Mouse (Mus musculus): ENCODE data around the gene Tinag. TPM values are rescaled to one million over a fixed set of nuclear protein-coding genes. Genes with fewer than 3 reads are reported as not detected.
"Not testable (repeated sequence)": the region's sequence is repeated elsewhere in the genome, so short reads cannot be mapped to it uniquely, and the experiment has no call there.

Gene Tinag
- polyA plus RNA-seq (2015; fragmentation: Nextera tagmentation; extraction: Ambion mirVana): 13.5 and 13.8 TPM in 2 replicates

- Histone ChIP-seq H3K27me3 (no peaks in the 10 kb centered on the region), H3K4me1 (0 out of 2 replicates have a peak, but pooled peaks cover 4% of the 10 kb centered on the region), H3K4me3 (replicated peaks) (peak within 1 kb of the TSS; percentile 17; the same call in 1 of the 2 replicates), H3K9ac (no peak within 1 kb of the TSS), H3K9me3 (replicated peaks) (no peaks in the 10 kb centered on the region), H3K4me2 (0 out of 2 replicates have a peak within 1 kb of the TSS, but pooled peaks have one; percentile 21), H3K27ac (peak within 1 kb of the TSS; percentile 91), H3K36me3 (no peaks in the 10 kb centered on the region)
- WGBS: 45% methylated on average over 2 of the region's 2 CpGs
- no peak for ATAC-seq (replicated peaks; ENCODE audit: low FRiP score)
Observed at GRCm38 (mm10) chr9:77045585-77045984, at the start of gene Tinag. Tinag (minus strand) TSS chr9:77045794.

- H3K4me3 ChIP-seq (replicated peaks); H3K9me3 ChIP-seq (replicated peaks); H3K4me1 ChIP-seq; H3K36me3 ChIP-seq; H3K9ac ChIP-seq; ATAC-seq (replicated peaks; ENCODE audit: low FRiP score); H3K4me2 ChIP-seq; H3K27ac ChIP-seq; H3K27me3 ChIP-seq: not testable (repeated sequence)
- 69% methylated on average over 1 of the region's 1 CpGs for WGBS
Observed at GRCm38 (mm10) chr9:77083221-77083620, 37.6 kb upstream of the Tinag start.

- H3K27ac ChIP-seq: no peak overlapping the region
- no peak overlapping the region for H3K4me2 ChIP-seq
- H3K36me3 ChIP-seq: no peaks in the 10 kb centered on the region
- ATAC-seq (replicated peaks; ENCODE audit: low FRiP score): no peak
- no peaks in the 10 kb centered on the region for H3K9me3 ChIP-seq (replicated peaks)
- 85% methylated on average over 2 of the region's 2 CpGs for WGBS
- H3K4me3 ChIP-seq (replicated peaks): no peak overlapping the region
- no peak overlapping the region for H3K9ac ChIP-seq
- no peaks in the 10 kb centered on the region for H3K27me3 ChIP-seq
- no peaks in the 10 kb centered on the region for H3K4me1 ChIP-seq
Observed at GRCm38 (mm10) chr9:77071676-77072075, 26.1 kb upstream of the Tinag start.

- no peak overlapping the region for H3K9ac ChIP-seq
- no peak overlapping the region for H3K4me2 ChIP-seq
- H3K27ac ChIP-seq: no peak overlapping the region
- 64% methylated on average over 4 of the region's 4 CpGs for WGBS
- no peaks in the 10 kb centered on the region for H3K36me3 ChIP-seq
- no peaks in the 10 kb centered on the region for H3K9me3 ChIP-seq (replicated peaks)
- H3K27me3 ChIP-seq: no peaks in the 10 kb centered on the region
- H3K4me3 ChIP-seq (replicated peaks): no peak overlapping the region
- no peak for ATAC-seq (replicated peaks; ENCODE audit: low FRiP score)
- H3K4me1 ChIP-seq: no peaks in the 10 kb centered on the region
Observed at GRCm38 (mm10) chr9:77056611-77057010, 11.0 kb upstream of the Tinag start.

- 81% methylated on average over 9 of the region's 9 CpGs for WGBS
- no peak overlapping the region for H3K4me3 ChIP-seq (replicated peaks)
Observed at GRCm38 (mm10) chr9:77054426-77055193, 9.0 kb upstream of the Tinag start.

GRCm38 (mm10) chr9:77051406-77051805 lies 5.8 kb upstream of the Tinag start:
- ATAC-seq (replicated peaks; ENCODE audit: low FRiP score): no peak
- H3K36me3 ChIP-seq: no peaks in the 10 kb centered on the region
- no peaks in the 10 kb centered on the region for H3K9me3 ChIP-seq (replicated peaks)
- H3K27ac ChIP-seq: no peak overlapping the region
- WGBS: 76% methylated on average over 2 of the region's 2 CpGs
- no peak overlapping the region for H3K4me2 ChIP-seq
- H3K4me1 ChIP-seq: no peaks in the 10 kb centered on the region
- H3K4me3 ChIP-seq (replicated peaks): no peak overlapping the region
- H3K27me3 ChIP-seq: no peaks in the 10 kb centered on the region
- H3K9ac ChIP-seq: no peak overlapping the region

More at GRCm38 (mm10) chr9:77054426-77055193, 9.0 kb upstream of the Tinag start:
- Histone ChIP-seq H3K4me1 (no peaks in the 10 kb centered on the region), H3K4me2 (no peak overlapping the region), H3K9ac (no peak overlapping the region), H3K9me3 (replicated peaks) (no peaks in the 10 kb centered on the region), H3K27me3 (no peaks in the 10 kb centered on the region), H3K27ac (no peak overlapping the region), H3K36me3 (no peaks in the 10 kb centered on the region)
- ATAC-seq (replicated peaks; ENCODE audit: low FRiP score): no peak

- H3K4me3 ChIP-seq (replicated peaks): no peak overlapping the region
- 80% methylated on average over 2 of the region's 2 CpGs for WGBS
- H3K9ac ChIP-seq: no peak overlapping the region
- H3K9me3 ChIP-seq (replicated peaks): no peaks in the 10 kb centered on the region
- no peak overlapping the region for H3K4me2 ChIP-seq
- H3K27me3 ChIP-seq: no peaks in the 10 kb centered on the region
- ATAC-seq (replicated peaks; ENCODE audit: low FRiP score): no peak
- H3K27ac ChIP-seq: no peak overlapping the region
- no peaks in the 10 kb centered on the region for H3K36me3 ChIP-seq
- H3K4me1 ChIP-seq: 0 out of 2 replicates have a peak, but pooled peaks cover 4% of the 10 kb centered on the region
Observed at GRCm38 (mm10) chr9:77049669-77050068, 4.1 kb upstream of the Tinag start.

- no peaks in the 10 kb centered on the region for H3K36me3 ChIP-seq
- H3K9me3 ChIP-seq (replicated peaks): no peaks in the 10 kb centered on the region
- 0 out of 2 replicates have a peak, but pooled peaks cover 4% of the 10 kb centered on the region for H3K4me1 ChIP-seq
- WGBS: 53% methylated on average over 5 of the region's 5 CpGs
- no peak overlapping the region for H3K4me3 ChIP-seq (replicated peaks)
- H3K27me3 ChIP-seq: no peaks in the 10 kb centered on the region
- H3K4me2 ChIP-seq: no peak overlapping the region
- no peak overlapping the region for H3K9ac ChIP-seq
- H3K27ac ChIP-seq: peak overlapping the region; percentile 91
- ATAC-seq (replicated peaks; ENCODE audit: low FRiP score): peak; percentile 91
Observed at GRCm38 (mm10) chr9:77046067-77046715, 597 bp upstream of the Tinag start.

GRCm38 (mm10) chr9:77035361-77035760 lies 10.2 kb downstream of the Tinag start:
- no peak for ATAC-seq (replicated peaks; ENCODE audit: low FRiP score)
- Histone ChIP-seq H3K36me3 (no peaks in the 10 kb centered on the region), H3K4me2 (no peak overlapping the region), H3K9me3 (replicated peaks) (no peaks in the 10 kb centered on the region), H3K9ac (no peak overlapping the region), H3K27me3 (no peaks in the 10 kb centered on the region), H3K4me1 (no peaks in the 10 kb centered on the region), H3K27ac (no peak overlapping the region), H3K4me3 (replicated peaks) (no peak overlapping the region)
- WGBS: 77% methylated on average over 2 of the region's 2 CpGs

GRCm38 (mm10) chr9:77032430-77033154 lies 13.0 kb downstream of the Tinag start:
- 0 out of 2 replicates have a peak, but pooled peaks have one; percentile 33 for ATAC-seq (replicated peaks; ENCODE audit: low FRiP score)
- no peaks in the 10 kb centered on the region for H3K27me3 ChIP-seq
- 39% methylated on average over 9 of the region's 9 CpGs for WGBS
- no peak overlapping the region for H3K4me2 ChIP-seq
- H3K27ac ChIP-seq: no peak overlapping the region
- H3K9ac ChIP-seq: no peak overlapping the region
- H3K9me3 ChIP-seq (replicated peaks): no peaks in the 10 kb centered on the region
- no peak overlapping the region for H3K4me3 ChIP-seq (replicated peaks)
- no peaks in the 10 kb centered on the region for H3K4me1 ChIP-seq
- no peaks in the 10 kb centered on the region for H3K36me3 ChIP-seq

GRCm38 (mm10) chr9:77025271-77025670 lies 20.3 kb downstream of the Tinag start:
- H3K27me3 ChIP-seq: no peaks in the 10 kb centered on the region
- 63% methylated on average over 2 of the region's 2 CpGs for WGBS
- H3K36me3 ChIP-seq: no peaks in the 10 kb centered on the region
- no peak overlapping the region for H3K9ac ChIP-seq
- no peaks in the 10 kb centered on the region for H3K9me3 ChIP-seq (replicated peaks)
- H3K27ac ChIP-seq: no peak overlapping the region
- no peak overlapping the region for H3K4me2 ChIP-seq
- H3K4me3 ChIP-seq (replicated peaks): no peak overlapping the region
- no peaks in the 10 kb centered on the region for H3K4me1 ChIP-seq
- ATAC-seq (replicated peaks; ENCODE audit: low FRiP score): 0 out of 2 replicates have a peak, but pooled peaks have one; percentile 29

- Histone ChIP-seq H3K4me2 (no peak overlapping the region), H3K9ac (no peak overlapping the region), H3K27ac (no peak overlapping the region), H3K36me3 (no peaks in the 10 kb centered on the region), H3K4me3 (replicated peaks) (no peak overlapping the region), H3K27me3 (no peaks in the 10 kb centered on the region), H3K9me3 (replicated peaks) (no peaks in the 10 kb centered on the region), H3K4me1 (no peaks in the 10 kb centered on the region)
- ATAC-seq (replicated peaks; ENCODE audit: low FRiP score): no peak
- WGBS: 81% methylated on average over 4 of the region's 4 CpGs
Observed at GRCm38 (mm10) chr9:77018935-77019334, 26.7 kb downstream of the Tinag start.
